Mouse (Mus musculus) urinary bladder, postnatal 10 days (tissue): ENCODE measurements around the gene B4galt7.
"Not testable (repeated sequence)": the region's sequence is repeated elsewhere in the genome, so short reads cannot be mapped to it uniquely, and the experiment has no call there.

Source experiments
- DNase-seq: peaks from one replicate; pipeline ENCODE4 v3.0.0; 2022; ENCODE audit warnings: low spot score

The B4galt7 gene

GRCm38 (mm10) chr13:55599566-55600540 lies at the start of gene B4galt7:
TSS of gene B4galt7 (plus strand) at chr13:55599896.
- peak; percentile 41 for DNase-seq

- DNase-seq: no peak
Observed at GRCm38 (mm10) chr13:55555921-55556320, 43.8 kb upstream of the B4galt7 start.

GRCm38 (mm10) chr13:55557499-55557898 lies 42.2 kb upstream of the B4galt7 start:
- no peak for DNase-seq

DNA sequence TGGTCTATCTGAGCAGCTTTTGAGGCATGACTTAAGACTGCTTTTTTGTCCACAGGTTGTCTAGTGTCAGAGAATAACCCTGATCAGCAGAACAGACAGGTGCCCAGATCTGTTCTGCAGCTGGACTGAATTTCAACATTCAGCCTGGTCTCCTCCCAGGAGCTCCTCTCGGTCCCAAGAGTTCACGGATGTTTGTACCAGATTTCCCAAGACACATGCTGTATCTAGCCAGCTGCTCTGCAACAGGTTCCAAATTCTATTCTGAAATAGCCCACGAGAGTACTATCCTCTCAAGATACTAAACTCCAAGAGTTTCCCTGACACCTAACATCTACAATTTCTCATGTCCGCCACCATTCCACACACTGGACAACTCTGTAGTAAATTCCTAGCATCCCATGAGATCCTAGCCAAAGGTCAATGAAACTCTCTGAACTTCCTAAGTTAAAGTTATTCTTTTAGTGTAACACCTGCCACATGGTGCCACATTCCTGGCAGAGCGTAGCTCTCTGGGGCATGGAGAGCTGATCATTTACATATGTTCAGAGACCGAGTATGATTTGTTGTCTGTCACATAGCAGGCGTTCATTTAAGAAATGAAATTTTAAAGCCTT lies 36.3 kb upstream of the B4galt7 start:
- no peak for DNase-seq

GRCm38 (mm10) chr13:55567001-55567400 lies 32.7 kb upstream of the B4galt7 start:
- no peak for DNase-seq

DNA sequence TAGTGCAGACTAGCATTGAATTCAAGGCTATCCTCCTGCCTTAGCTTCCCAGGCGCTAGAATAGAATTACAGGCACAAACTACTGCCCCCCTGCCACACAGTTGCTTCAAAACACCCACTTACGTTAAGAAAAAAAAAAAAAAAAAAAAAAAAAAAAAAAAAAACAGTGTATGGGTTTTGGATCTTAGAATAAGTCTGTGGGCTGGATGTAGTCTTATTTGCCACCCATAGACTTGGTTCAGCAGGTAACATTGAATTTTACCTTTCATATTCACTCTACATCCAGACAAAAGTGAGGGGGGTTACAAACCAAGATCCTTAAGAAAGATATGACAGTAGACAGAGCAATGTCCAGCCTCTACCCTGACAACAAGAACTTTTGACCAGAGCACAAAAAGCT lies 31.7 kb upstream of the B4galt7 start:
- DNase-seq: no peak

DNA sequence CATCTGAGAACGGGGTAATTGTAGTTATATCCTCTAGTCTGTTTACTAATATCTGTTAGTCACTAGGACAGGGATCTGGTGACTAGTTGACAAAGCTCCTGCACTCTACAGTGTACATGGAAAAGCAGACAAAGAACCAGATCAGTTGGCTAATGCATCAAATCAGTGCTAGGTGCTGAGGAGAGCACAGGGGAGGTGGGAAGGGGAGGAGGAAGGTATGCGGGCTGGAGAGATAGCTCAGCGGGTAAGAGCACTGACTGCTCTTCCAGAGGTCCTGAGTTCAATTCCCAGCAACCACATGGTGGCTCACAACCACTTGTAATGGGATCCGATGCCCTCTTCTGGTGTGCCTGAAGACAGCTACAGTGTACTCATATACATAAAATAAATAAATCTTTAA lies 31.2 kb upstream of the B4galt7 start:
- DNase-seq: not testable (repeated sequence)

- no peak for DNase-seq
Observed at GRCm38 (mm10) chr13:55569726-55570285, 29.9 kb upstream of the B4galt7 start.

DNA sequence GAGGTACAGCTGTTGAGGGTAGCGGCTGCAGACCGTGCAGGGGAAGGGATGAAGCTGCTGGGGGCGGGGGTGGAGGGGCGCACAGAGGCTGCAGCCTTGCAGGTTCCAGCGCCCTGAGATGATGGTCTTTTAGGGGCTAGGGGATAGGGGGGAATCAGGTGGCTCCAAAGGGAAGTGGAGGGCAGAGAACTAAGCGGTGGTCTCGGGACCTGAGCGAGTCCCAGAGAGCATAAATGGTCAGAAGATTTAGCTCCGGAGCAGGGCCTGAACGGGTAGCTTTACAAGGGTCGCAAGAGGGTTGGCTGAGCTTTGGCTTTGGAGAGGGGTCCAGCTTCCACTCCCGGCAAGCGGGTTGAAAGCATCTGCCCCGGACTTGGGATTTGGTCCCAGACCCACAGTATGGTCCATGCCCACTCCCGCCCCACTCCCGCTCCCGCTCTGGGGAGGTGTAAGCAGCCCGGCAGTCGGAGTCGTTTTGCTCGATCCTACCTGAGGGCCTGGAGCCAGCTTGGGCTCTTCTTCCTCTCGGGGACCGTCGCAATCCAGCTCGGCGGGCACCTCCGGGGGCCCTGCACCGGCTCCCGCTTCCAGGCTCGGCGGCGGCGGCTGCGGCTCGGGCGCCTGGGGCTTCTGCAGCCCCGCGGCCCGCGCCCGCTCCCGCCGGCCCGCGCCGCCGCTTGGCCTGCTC lies 29.3 kb upstream of the B4galt7 start:
- DNase-seq: no peak

- peak; percentile 85 for DNase-seq
Observed at GRCm38 (mm10) chr13:55571027-55571751, 28.5 kb upstream of the B4galt7 start, which contains the start of gene Fam193b. TSS of gene Fam193b (minus strand) at chr13:55571120.

- no peak for DNase-seq
Observed at GRCm38 (mm10) chr13:55571977-55572376, 27.7 kb upstream of the B4galt7 start.

DNA sequence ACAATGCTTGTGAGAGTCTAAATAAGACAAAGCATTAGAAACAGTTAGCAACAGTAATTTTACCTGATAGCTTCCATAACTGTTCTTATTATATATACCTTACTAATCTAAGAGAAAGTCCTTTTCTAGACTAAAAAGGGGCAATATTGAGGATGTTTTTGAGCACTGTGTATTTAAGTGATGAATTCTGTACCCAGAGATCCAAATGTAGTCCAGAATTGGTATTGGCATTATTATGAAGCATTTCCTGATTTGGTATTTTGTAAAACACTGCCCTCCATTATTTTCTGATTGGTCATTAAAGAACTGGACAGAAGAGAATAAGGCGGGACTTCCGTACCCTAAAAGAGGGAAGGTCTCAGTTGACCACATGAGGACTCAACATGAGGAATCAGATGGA lies 26.3 kb upstream of the B4galt7 start, which contains the start of gene Tmed9:
Gene Tmed9, plus strand, starts transcription at position 301 of the 400 bp plus-strand sequence.
- no peak for DNase-seq

- no peak for DNase-seq
Observed at GRCm38 (mm10) chr13:55574321-55574720, 25.4 kb upstream of the B4galt7 start.

DNA sequence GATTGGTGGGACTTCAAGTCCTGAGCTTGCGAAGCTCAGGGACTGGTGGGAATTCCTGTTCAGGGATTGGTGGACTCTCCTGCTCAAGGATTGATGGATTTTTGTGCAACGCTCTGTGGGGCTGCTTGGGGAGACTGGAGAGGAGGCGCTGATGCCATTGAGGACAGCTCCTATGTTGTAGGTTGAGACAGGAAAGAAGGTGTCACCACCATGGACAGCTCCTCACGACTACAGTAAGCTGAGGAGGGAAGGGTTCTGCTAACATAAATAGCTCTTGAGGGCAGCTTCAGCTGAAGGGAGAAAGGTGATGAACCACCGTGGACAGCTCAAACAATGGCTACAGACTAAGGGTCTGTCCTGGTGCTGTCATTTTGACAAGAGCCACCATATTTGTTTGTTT lies 23.8 kb upstream of the B4galt7 start:
- no peak for DNase-seq

GRCm38 (mm10) chr13:55576872-55577271 lies 22.8 kb upstream of the B4galt7 start:
- not testable (repeated sequence) for DNase-seq

GRCm38 (mm10) chr13:55578086-55578485 lies 21.6 kb upstream of the B4galt7 start:
- DNase-seq: no peak

- DNase-seq: no peak
Observed at GRCm38 (mm10) chr13:55591961-55592490, 7.7 kb upstream of the B4galt7 start.

DNA sequence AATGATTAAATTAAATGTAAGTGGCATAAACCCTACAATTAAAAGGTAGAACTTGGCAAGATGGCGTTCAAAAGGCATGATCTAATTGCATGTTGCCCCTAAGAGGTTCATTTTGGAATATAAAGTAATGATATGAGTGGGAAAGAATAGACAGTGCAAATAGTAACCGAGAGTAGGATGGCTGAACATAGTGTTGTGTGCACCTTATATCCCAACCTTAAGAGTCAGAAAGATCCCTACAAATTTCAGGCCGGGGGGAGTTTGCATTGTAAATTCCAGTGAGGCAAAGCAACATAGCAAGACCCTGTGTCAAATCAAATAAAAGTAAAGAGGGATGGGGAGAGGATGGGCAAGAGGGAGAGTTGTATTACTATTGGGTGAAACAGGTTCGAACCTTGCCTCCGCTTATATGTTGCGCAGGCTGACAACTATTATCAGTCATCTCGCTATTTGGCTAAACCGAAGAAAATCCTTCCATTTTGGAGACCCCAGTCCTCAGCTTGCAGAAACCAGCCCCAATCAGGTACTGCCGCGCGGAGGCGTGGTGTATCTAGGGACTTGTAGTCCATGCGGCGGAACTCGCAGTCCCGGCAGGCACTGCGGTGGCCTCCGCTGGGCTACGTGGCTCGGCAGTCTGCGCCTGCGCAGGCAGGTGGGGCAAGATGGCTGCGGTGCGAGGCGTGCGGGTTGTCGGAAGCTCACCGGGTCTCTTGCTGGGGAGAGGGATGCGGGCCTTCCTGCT lies 7.0 kb upstream of the B4galt7 start:
- peak; percentile 79 for DNase-seq

GRCm38 (mm10) chr13:55593254-55593747 lies 6.4 kb upstream of the B4galt7 start:
- DNase-seq: no peak

DNA sequence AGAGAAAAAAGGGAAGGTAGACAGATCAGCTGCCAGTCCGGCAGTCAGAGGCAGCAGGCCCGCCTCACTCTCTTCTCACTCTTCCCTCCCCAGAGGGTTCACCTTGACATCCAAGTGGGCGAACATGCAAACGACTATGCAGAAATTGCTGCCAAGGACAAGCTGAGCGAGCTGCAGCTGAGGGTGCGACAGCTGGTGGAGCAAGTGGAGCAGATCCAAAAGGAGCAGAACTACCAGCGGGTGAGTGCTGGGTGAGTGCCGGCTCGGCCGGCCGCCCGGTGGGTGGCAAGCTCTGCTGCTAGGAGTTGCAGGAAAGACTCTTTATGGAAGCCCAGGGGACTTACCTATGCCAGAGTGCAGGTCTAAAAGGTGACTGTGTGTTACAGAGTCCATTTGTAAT lies 4.3 kb upstream of the B4galt7 start:
- no peak for DNase-seq
